Mouse (Mus musculus) C2C12 (cell line): ENCODE results near the gene Cstf1. TPM values are rescaled to one million over a fixed set of nuclear protein-coding genes. Genes with fewer than 3 reads are reported as not detected.

Experiments used
- H3K27me3 ChIP-seq: one replicate; pipeline ENCODE4 v1.6.1; 2011; ENCODE audit not compliant: control insufficient read depth, insufficient read depth, insufficient read length
- H3K36me3 ChIP-seq: one replicate; pipeline ENCODE4 v1.6.1; 2011; ENCODE audit not compliant: control insufficient read depth, insufficient read depth
- H3K4me3 ChIP-seq: one replicate; pipeline ENCODE4 v1.5.1; 2011; ENCODE audit warnings: mild to moderate bottlenecking, control low read depth; ENCODE audit not compliant: poor library complexity, insufficient read depth, severe bottlenecking
- H3K79me2 ChIP-seq: one replicate; pipeline ENCODE4 v1.6.1; 2011; ENCODE audit not compliant: control insufficient read depth, insufficient read depth
- H3K79me3 ChIP-seq: one replicate; pipeline ENCODE4 v1.6.1; 2011; ENCODE audit warnings: low read depth, control low read depth
- H3ac ChIP-seq: one replicate; pipeline ENCODE3; 2011; ENCODE audit warnings: low read depth; ENCODE audit not compliant: control insufficient read depth, insufficient read length
- CEBPB ChIP-seq: IDR thresholded peaks from one replicate; pipeline ENCODE4 v1.6.1; 2011; ENCODE audit warnings: low read depth, mild to moderate bottlenecking, control low read depth, moderate library complexity
- CTCF ChIP-seq: IDR thresholded peaks from one replicate; pipeline ENCODE4 v1.5.1; 2011; ENCODE audit not compliant: control insufficient read depth, insufficient read depth, insufficient read length
- FOSL1 ChIP-seq: IDR thresholded peaks from one replicate; pipeline ENCODE4 v1.8.0; 2011; ENCODE audit warnings: mild to moderate bottlenecking, low read length; ENCODE audit not compliant: poor library complexity, insufficient read depth, severe bottlenecking
- MAX ChIP-seq: IDR thresholded peaks from one replicate; pipeline ENCODE4 v1.6.1; 2011; ENCODE audit warnings: mild to moderate bottlenecking, control low read depth
- MYOD1 ChIP-seq: IDR thresholded peaks from one replicate; pipeline ENCODE4 v1.6.1; 2011; ENCODE audit warnings: low read depth; ENCODE audit not compliant: control insufficient read depth, insufficient read length
- MYOG ChIP-seq: IDR thresholded peaks from one replicate; pipeline ENCODE4 v1.6.1; 2011; ENCODE audit not compliant: control insufficient read depth, insufficient read length; ENCODE audit errors: extremely low read depth
- USF1 ChIP-seq: IDR thresholded peaks from one replicate; pipeline ENCODE4 v1.6.1; 2011; ENCODE audit warnings: low read depth, mild to moderate bottlenecking, control low read depth, moderate library complexity
- long read RNA-seq, 2 experiments: library from polyadenylated mRNA; unstranded; transcript quantifications; one replicate each; pipeline ENCODE4 v2.0.0; 2019 to 2020
- polyA plus RNA-seq: library from polyadenylated mRNA; unstranded; fragments of >200 nt; fragmentation: generic; extraction: Trizol; gene quantifications from one replicate; pipeline ENCODE4 v1.2.1, GENCODE M21; 2012; ENCODE audit warnings: missing spikeins

Gene Cstf1
- polyA plus RNA-seq: 51.4 TPM
- long read RNA-seq, experiment 1, transcript Cstf1-201 (6 exons, 3,451 nt): major isoform, 23 of 47 reads
- long read RNA-seq, experiment 1, partial matches to known transcripts: 4 of 47 reads
- long read RNA-seq, experiment 1, other reads (novel, unspliced or antisense): 20 of 47 reads
- long read RNA-seq, experiment 2, transcript Cstf1-201 (6 exons, 3,451 nt): major isoform, 89 of 282 reads
- long read RNA-seq, experiment 2, partial matches to known transcripts: 14 of 282 reads
- long read RNA-seq, experiment 2, other reads (novel, unspliced or antisense): 179 of 282 reads

DNA sequence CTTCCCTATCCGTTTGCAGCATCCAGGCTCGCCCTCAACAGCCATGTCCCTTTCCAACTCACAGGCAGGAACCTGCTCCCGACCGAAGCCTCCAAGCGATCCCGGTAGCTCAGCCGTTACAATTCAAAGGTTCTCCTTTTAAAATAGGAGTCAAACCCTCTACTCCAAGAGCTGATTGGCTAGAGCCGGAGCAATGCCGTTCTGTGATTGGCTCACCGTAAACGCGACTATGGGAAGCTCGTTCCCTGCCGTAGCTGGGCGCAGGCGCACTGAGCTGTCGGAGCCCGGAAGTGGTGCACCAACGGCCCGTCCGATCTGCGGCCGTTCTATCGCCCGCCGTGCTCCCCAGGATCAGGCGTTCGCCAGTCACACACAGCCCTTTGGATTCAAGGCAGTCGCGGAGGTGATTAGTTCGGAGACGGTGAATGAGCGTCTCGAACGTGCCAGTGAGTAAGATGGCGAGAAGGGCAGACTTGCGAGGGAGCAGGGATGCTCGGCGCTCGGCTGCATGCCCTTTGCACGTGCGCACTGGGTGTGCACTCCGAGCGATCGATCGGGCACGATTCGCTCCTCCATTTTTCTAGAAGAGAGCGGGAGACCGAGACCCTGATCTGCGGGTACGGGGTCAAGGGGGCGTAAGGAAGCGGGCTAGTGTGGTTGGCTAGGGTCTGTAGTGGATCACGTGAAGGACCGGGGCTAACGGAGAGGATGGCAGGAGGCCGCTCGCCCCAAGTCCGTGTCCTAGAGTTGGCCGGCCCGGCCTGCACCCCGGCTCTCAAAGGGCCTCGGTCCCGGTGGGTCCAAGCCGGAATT, at the start of gene Cstf1, which contains the start of gene Aurka:
Gene Cstf1 (plus strand): TSS at position 271 of the 813 bp plus-strand sequence.
Gene Aurka (minus strand): TSS at position 125 of the 813 bp plus-strand sequence.
- TF ChIP-seq MYOG (no peak), CEBPB (no peak), MAX (peak; percentile 97), USF1 (peak; percentile 76), MYOD1 (no peak)
- peak within 1 kb of the TSS; percentile 90 for H3ac ChIP-seq
- peaks cover 60% of the 10 kb centered on the region for H3K36me3 ChIP-seq
- peak within 1 kb of the TSS; percentile 97 for H3K4me3 ChIP-seq
- peaks cover 70% of the 10 kb centered on the region for H3K79me3 ChIP-seq
- no peaks in the 10 kb centered on the region for H3K27me3 ChIP-seq
- peaks cover 92% of the 10 kb centered on the region for H3K79me2 ChIP-seq

DNA sequence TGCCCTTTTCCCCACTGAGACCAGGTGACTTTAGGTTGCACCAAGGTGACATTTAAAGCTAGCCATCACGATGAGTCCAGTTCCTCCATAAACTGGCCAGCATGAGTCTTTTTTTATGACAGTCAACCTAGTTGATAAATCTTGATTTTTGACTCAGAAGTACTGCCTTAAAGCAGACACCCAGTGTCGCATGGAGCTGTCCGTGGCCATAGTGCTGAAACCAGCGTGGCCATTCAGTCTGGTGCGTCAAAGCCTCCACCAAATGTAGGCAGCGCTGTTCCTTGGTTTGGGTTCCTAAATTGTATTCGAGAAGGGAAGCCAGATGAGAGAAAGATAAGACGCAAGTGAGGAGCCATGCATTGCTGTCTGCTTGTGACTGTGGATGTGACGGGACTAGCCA, 49.6 kb upstream of the Cstf1 start:
- H3K79me3 ChIP-seq: no peaks in the 10 kb centered on the region
- TF ChIP-seq MYOG: no peak
- TF ChIP-seq MAX: no peak
- no peak for TF ChIP-seq MYOD1
- TF ChIP-seq FOSL1: no peak
- no peak for TF ChIP-seq USF1
- no peak for TF ChIP-seq CEBPB
- no peak for TF ChIP-seq CTCF
- H3K4me3 ChIP-seq: no peak overlapping the region
- no peaks in the 10 kb centered on the region for H3K27me3 ChIP-seq
- H3K36me3 ChIP-seq: no peaks in the 10 kb centered on the region
- H3K79me2 ChIP-seq: no peaks in the 10 kb centered on the region
- H3ac ChIP-seq: no peak overlapping the region

DNA sequence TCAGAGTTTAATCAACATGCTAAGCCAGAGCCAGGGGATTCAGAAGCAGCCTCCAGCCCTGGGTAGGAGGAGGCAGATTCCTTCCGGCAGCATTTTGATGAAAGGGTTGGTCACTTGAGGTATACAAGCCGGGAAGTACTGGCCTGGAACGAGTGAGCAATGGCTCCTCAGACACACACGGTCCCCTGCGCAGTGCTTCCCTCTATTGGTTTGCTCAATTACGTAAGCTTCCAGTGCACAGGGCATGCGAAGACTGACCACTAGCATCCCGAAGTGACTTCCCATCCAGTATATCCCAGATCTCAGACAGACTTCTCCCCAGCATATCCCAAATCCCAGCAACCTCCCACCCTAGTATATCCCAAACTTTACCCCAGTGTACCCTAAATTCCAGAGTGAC, 42.2 kb upstream of the Cstf1 start:
- TF ChIP-seq USF1: no peak
- no peak for TF ChIP-seq FOSL1
- TF ChIP-seq MYOG: no peak
- no peak for TF ChIP-seq CEBPB
- no peak for TF ChIP-seq MYOD1
- no peak for TF ChIP-seq MAX
- no peak for TF ChIP-seq CTCF
- H3K4me3 ChIP-seq: no peak overlapping the region
- H3K79me2 ChIP-seq: no peaks in the 10 kb centered on the region
- H3K36me3 ChIP-seq: no peaks in the 10 kb centered on the region
- no peaks in the 10 kb centered on the region for H3K79me3 ChIP-seq
- peaks cover 7% of the 10 kb centered on the region for H3K27me3 ChIP-seq
- no peak overlapping the region for H3ac ChIP-seq

DNA sequence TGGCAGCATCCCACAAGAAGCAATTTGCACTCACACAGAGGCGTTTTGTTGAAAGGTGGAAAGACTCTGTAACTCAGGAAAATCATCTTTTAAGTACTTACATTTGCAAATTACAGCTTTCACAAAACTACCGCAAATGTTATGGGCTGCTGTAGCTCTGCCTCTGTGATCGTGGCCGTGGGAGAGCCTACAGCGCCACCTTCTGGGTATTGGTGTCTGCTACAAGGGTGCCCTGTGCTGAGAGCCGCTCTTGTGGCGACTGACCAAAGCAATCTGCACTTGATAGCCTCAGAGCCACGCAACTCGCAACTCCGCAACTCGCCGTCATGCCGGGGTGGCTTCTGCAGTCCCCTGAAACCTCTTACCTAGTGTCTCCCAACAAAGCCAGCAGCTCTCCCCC, 41.3 kb upstream of the Cstf1 start:
- Histone ChIP-seq H3ac (no peak overlapping the region), H3K4me3 (no peak overlapping the region), H3K27me3 (peaks cover 7% of the 10 kb centered on the region), H3K79me3 (no peaks in the 10 kb centered on the region), H3K79me2 (no peaks in the 10 kb centered on the region), H3K36me3 (no peaks in the 10 kb centered on the region)
- TF ChIP-seq MYOG (no peak), CTCF (peak; percentile 83)

DNA sequence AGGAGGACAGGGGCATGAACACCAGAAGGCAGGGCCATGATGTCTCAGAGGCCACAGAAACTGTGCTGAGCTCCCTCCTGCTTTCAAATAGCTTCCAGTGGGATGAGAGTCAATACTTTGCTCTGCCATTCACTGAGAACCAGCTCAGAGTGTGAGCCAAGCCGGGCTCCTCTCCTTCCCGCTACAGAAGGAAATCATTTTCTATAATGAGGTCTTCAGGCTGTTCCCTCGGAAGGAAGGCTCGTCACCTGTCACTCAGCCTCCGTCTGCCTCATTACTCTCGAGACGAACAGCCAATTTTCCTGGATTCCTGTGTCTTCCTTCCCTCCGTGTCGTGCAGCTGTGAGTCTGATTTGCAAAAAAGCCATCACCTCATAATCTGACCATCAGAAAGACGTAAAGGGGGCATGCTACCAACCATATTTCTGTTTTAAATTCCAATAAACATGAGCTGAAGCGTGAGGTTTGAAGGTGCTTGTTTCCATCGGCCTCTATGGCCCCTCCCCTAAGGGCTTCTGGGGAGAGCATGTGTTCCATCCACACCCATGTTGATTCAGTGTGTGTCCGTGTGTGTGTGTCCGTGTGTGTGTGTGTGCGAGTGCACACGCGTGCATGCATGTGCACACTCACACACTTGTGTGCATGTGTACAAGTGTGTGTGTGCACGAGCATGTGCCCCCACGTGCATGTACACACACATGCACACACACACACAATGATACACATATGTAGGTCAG, 32.1 kb upstream of the Cstf1 start:
- Histone ChIP-seq H3K27me3 (peaks cover 12% of the 10 kb centered on the region), H3K4me3 (no peak overlapping the region), H3K36me3 (no peaks in the 10 kb centered on the region), H3K79me2 (no peaks in the 10 kb centered on the region), H3K79me3 (no peaks in the 10 kb centered on the region), H3ac (no peak overlapping the region)
- TF ChIP-seq CTCF (no peak), MAX (no peak), MYOG (no peak), CEBPB (no peak), MYOD1 (no peak), USF1 (no peak), FOSL1 (no peak)
